Mouse (Mus musculus) lung, embryonic 14.5 days (tissue): ENCODE results near the gene Grin2a. TPM values are rescaled to one million over a fixed set of nuclear protein-coding genes. Genes with fewer than 3 reads are reported as not detected.

Experiments
- ATAC-seq: fragments of 200-750 bp; cut with Nextera tagmentation; 2 replicates; pipeline ENCODE4 v1.8.0; 2017; ENCODE audit warnings: mild to moderate bottlenecking, moderate TSS enrichment, moderate library complexity; ENCODE audit not compliant: insufficient read depth
- DNase-seq: peaks from one replicate; pipeline ENCODE4 v3.0.0-alpha.2; 2015
- H3K27ac ChIP-seq: fragments of 300-500 bp; sonication (generic); 2 replicates; pipeline ENCODE4 v1.5.1; 2014; ENCODE audit warnings: low read depth, mild to moderate bottlenecking, moderate library complexity
- H3K27me3 ChIP-seq: fragments of 300-500 bp; sonication (generic); 2 replicates; pipeline ENCODE4 v1.6.1; 2014; ENCODE audit warnings: low read length, control low read depth; ENCODE audit not compliant: insufficient read depth
- H3K36me3 ChIP-seq: fragments of 300-500 bp; sonication (generic); 2 replicates; pipeline ENCODE4 v1.6.1; 2014; ENCODE audit warnings: control low read depth; ENCODE audit not compliant: insufficient read depth
- H3K4me1 ChIP-seq: fragments of 300-500 bp; sonication (generic); 2 replicates; pipeline ENCODE4 v1.6.1; 2014; ENCODE audit warnings: antibody characterized with exemption, control low read depth; ENCODE audit not compliant: insufficient read depth
- H3K4me2 ChIP-seq: fragments of 300-500 bp; sonication (generic); 2 replicates; pipeline ENCODE4 v1.6.1; 2014; ENCODE audit warnings: mild to moderate bottlenecking
- H3K4me3 ChIP-seq: fragments of 300-500 bp; sonication (generic); 2 replicates; pipeline ENCODE4 v1.5.1; 2014; ENCODE audit warnings: low read depth, low read length
- H3K9ac ChIP-seq: fragments of 300-500 bp; sonication (generic); 2 replicates; pipeline ENCODE4 v1.6.1; 2014
- H3K9me3 ChIP-seq: fragments of 300-500 bp; sonication (generic); 2 replicates; pipeline ENCODE4 v1.6.1; 2016; ENCODE audit warnings: low read depth, low read length, control low read depth
- CTCF ChIP-seq: IDR thresholded peaks from 2 replicates; pipeline ENCODE4 v1.5.1; 2016; ENCODE audit warnings: antibody characterized with exemption, low read depth
- WGBS: fragments of 180-500 bp; shearing (Covaris S2); extraction: QIAGEN DNeasy Blood & Tissue Kit; methylation state at CpG from one replicate; pipeline ENCODE4 v1.1.7; 2014; 5-methylcytosine and 5-hydroxymethylcytosine counted together
- polyA plus RNA-seq: library from polyadenylated mRNA; unstranded; fragments of >200 nt; fragmentation: Nextera tagmentation; extraction: Ambion mirVana; gene quantifications from 2 replicates; pipeline ENCODE4 v1.2.1, GENCODE M21; 2014

Gene Grin2a
- polyA plus RNA-seq, 1 experiment from 2014 or later, result 0.01 TPM

DNA sequence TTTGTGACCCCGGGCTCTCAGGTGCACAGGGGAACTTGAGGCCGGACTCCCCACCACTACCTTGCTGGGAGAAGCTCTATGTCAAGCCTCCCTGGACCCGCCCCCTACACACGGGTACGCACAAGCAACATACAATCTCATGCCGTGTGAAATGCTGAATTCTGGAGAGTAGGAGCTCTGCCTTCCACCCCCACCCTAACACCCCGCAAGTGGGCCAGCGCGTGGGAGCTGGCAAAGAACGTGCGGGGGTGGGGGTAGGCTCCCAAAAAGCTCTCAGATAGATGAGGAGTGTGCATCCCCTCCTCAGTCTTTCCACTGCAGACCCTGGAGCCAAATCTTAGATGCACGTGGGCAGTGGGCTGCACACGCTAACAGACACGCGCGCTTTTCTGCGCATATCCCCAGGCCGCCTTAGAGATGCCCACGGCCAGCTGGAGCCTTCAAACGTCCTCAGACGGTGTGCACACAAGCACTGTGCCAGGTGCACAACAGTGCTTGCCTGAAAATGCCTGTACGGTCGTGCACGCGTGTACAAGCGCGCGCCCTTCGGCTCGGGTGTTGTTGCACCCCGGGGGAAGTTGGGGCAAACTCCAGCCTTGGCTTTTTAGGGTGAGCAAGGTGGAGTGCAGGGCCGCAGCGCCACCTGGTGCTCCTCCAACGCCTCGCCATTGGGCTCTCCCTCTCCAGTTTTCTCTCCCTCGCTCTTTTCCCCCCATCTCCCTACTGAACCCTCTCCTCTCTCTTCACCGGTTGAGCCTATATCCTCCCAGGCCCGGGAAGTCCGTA lies 1.9 kb downstream of the Grin2a start:
- WGBS, result under 1% methylated on average over 39 of the region's 39 CpGs
- peak overlapping the region; percentile 61 for H3K4me2 ChIP-seq

DNA sequence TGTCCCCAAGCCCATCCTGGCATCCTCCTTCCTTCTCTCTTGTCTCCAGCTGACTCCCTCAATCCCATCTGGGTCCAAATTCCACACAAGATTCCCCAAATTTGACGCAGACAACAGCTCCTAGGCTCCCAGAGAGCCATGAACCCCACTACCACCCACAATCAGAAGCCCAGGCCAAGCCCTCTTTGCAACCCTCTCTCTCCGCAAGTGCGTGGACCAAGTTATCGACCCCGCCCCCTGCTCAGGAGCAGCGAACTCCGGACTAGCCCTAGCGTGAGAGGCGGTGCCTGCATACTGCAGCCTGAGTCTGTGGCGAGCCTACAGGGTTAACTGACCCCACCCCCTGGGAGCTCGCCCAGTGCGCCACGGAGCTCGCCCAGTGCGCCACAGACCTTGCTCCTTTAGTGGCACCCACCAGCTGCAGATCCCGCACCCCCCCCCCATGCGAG lies 2.6 kb downstream of the Grin2a start:
- no peak for TF ChIP-seq CTCF
- no peak overlapping the region for H3K9ac ChIP-seq
- DNase-seq (peak; percentile 34), ATAC-seq (peak; percentile 47; the same call in 1 of the 2 replicates)
- no peaks in the 10 kb centered on the region for H3K36me3 ChIP-seq
- H3K27ac ChIP-seq, result no peak overlapping the region
- no peaks in the 10 kb centered on the region for H3K4me1 ChIP-seq
- H3K4me2 ChIP-seq, result peak overlapping the region; percentile 61
- no peaks in the 10 kb centered on the region for H3K9me3 ChIP-seq
- H3K4me3 ChIP-seq, result peak overlapping the region; percentile 32; the same call in 1 of the 2 replicates
- WGBS, result 3% methylated on average over 17 of the region's 17 CpGs
- H3K27me3 ChIP-seq, result peaks cover 60% of the 10 kb centered on the region

More for the DNA sequence above, 1.9 kb downstream of the Grin2a start:
- H3K27ac ChIP-seq, result no peak overlapping the region
- H3K4me1 ChIP-seq, result no peaks in the 10 kb centered on the region
- H3K9me3 ChIP-seq, result no peaks in the 10 kb centered on the region
- no peak overlapping the region for H3K9ac ChIP-seq
- no peaks in the 10 kb centered on the region for H3K36me3 ChIP-seq
- peak overlapping the region; percentile 32 for H3K4me3 ChIP-seq
- peaks cover 60% of the 10 kb centered on the region for H3K27me3 ChIP-seq
- peak; percentile 82 for TF ChIP-seq CTCF
- ATAC-seq (peak; percentile 50), DNase-seq (peak; percentile 76)

GRCm38 (mm10) chr16:9992076-9992772 lies 3.1 kb downstream of the Grin2a start:
- H3K4me2 ChIP-seq, result no peak overlapping the region; the same call in 1 of the 2 replicates
- WGBS, result 14% methylated on average over 34 of the region's 34 CpGs
- no peak overlapping the region for H3K9ac ChIP-seq
- ATAC-seq (no peak), DNase-seq (no peak)
- H3K4me1 ChIP-seq, result no peaks in the 10 kb centered on the region
- H3K9me3 ChIP-seq, result no peaks in the 10 kb centered on the region
- no peaks in the 10 kb centered on the region for H3K36me3 ChIP-seq
- H3K27ac ChIP-seq, result no peak overlapping the region
- H3K27me3 ChIP-seq, result peaks cover 60% of the 10 kb centered on the region
- TF ChIP-seq CTCF, result no peak
- H3K4me3 ChIP-seq, result no peak overlapping the region

DNA sequence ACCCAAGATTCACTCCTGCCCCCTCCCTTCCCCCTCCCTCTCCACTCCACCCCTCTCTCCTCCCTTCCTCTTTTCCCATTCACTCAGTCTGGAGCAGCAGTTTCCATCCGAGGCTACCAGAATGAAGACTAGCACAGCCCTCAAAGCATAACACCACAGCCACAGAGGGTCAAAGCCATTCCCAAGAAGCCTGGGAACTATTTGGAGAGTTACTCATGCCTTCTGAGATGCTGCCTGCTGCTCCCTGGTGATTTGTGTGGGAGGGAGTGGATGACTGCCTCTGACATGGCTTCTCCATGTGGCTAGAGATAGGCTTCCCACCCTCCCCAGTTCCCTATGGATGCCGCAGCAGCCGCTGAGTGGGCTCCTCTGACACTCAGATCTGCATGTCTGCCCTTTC lies 10.3 kb downstream of the Grin2a start:
- no peak for TF ChIP-seq CTCF
- no peaks in the 10 kb centered on the region for H3K4me1 ChIP-seq
- no peaks in the 10 kb centered on the region for H3K27me3 ChIP-seq
- ATAC-seq (no peak), DNase-seq (no peak)
- 31% methylated on average over 3 of the region's 3 CpGs for WGBS
- no peak overlapping the region for H3K27ac ChIP-seq
- H3K9me3 ChIP-seq, result no peaks in the 10 kb centered on the region
- H3K36me3 ChIP-seq, result no peaks in the 10 kb centered on the region
- no peak overlapping the region for H3K4me3 ChIP-seq
- H3K4me2 ChIP-seq, result no peak overlapping the region
- H3K9ac ChIP-seq, result no peak overlapping the region

GRCm38 (mm10) chr16:9980641-9981040 lies 14.7 kb downstream of the Grin2a start:
- H3K9me3 ChIP-seq, result no peaks in the 10 kb centered on the region
- ATAC-seq, result no peak
- no peaks in the 10 kb centered on the region for H3K4me1 ChIP-seq
- H3K36me3 ChIP-seq, result no peaks in the 10 kb centered on the region
- H3K4me3 ChIP-seq, result no peak overlapping the region
- TF ChIP-seq CTCF, result no peak
- H3K4me2 ChIP-seq, result no peak overlapping the region
- WGBS, result 45% methylated on average over 2 of the region's 2 CpGs
- DNase-seq, result no peak
- no peak overlapping the region for H3K9ac ChIP-seq
- H3K27ac ChIP-seq, result no peak overlapping the region
- H3K27me3 ChIP-seq, result no peaks in the 10 kb centered on the region

- 69% methylated on average over 2 of the region's 2 CpGs for WGBS
These were observed 17.2 kb downstream of the Grin2a start for GRCm38 (mm10) chr16:9978173-9978572.

DNA sequence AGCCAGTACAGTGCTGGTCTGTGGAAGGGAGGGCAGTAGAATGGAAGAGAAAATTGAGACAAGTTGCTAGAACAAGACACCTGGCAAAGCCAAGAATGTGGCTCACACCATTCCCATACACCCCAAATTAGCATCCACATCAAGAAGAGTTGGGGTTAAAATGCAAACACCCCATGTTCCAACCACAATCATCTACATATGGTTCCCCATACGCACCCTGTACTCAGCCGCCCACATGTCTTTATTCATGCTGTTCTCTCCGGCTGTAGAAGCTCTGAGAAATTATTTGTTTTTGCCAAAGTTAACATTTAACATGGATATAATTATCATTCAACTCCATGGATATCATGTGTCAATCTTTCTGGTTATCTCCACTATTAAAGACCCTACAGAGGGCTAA lies 22.7 kb downstream of the Grin2a start:
- WGBS, result 77% methylated on average over 3 of the region's 3 CpGs
- H3K9ac ChIP-seq, result no peak overlapping the region
- no peaks in the 10 kb centered on the region for H3K4me1 ChIP-seq

More at GRCm38 (mm10) chr16:9978173-9978572, 17.2 kb downstream of the Grin2a start:
- Histone ChIP-seq H3K9me3 (no peaks in the 10 kb centered on the region), H3K4me3 (no peak overlapping the region), H3K36me3 (no peaks in the 10 kb centered on the region), H3K27me3 (no peaks in the 10 kb centered on the region), H3K4me2 (no peak overlapping the region), H3K9ac (no peak overlapping the region), H3K27ac (no peak overlapping the region), H3K4me1 (no peaks in the 10 kb centered on the region)
- no peak for DNase-seq
- no peak for TF ChIP-seq CTCF
- no peak for ATAC-seq

More for the DNA sequence above, 22.7 kb downstream of the Grin2a start:
- H3K27ac ChIP-seq, result no peak overlapping the region
- H3K27me3 ChIP-seq, result no peaks in the 10 kb centered on the region
- H3K4me3 ChIP-seq, result no peak overlapping the region
- ATAC-seq, result no peak
- TF ChIP-seq CTCF, result no peak
- no peaks in the 10 kb centered on the region for H3K9me3 ChIP-seq
- no peaks in the 10 kb centered on the region for H3K36me3 ChIP-seq
- no peak for DNase-seq
- H3K4me2 ChIP-seq, result no peak overlapping the region
